Mouse (Mus musculus) CH12.LX (cell line): Measurements from ENCODE around the gene Naa10.

Experiments used
- BHLHE40 ChIP-seq: IDR thresholded peaks from 2 replicates; pipeline ENCODE4 v1.6.1; 2011; ENCODE audit warnings: mild to moderate bottlenecking, low read depth, low read length, improper control_type of control experiment
- CTCF ChIP-seq, 2 experiments: IDR thresholded peaks in 1 of 2; conservative IDR thresholded peaks in 1 of 2; 2 replicates each; pipeline ENCODE4 v1.5.1; 2011 to 2012; ENCODE audit warnings: low read depth in 2 of 2, low read length in 2 of 2, improper control_type of control experiment in 1 of 2, inconsistent platforms in 1 of 2, mild to moderate bottlenecking in 1 of 2, moderate library complexity in 1 of 2

DNA sequence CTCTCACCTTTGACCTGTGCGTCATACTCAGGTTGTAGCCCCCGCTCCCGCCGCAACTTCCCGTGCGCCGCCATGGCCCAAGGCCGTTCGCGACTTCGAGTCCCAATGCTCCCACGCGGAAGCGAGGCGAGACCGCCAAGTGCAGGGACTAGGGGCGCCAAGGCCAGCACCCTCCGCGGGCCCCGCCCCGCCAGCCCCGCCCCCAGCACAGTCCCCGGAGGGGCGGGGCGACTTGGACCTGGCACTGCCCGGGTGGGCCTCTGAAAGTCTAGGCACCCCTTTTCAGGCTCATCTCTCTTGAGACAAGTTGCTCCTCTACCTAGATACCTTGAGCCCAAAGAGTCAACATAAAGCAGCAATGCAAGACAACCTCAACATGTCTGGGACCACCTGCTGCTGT lies 10.6 kb downstream of the Naa10 start:
- TF ChIP-seq CTCF (conservative IDR thresholded peaks at IDR 0.05 in 1 of 2, IDR thresholded peaks at IDR 0.05 in 1 of 2; ENCODE audit: low read depth in 2 of 2, low read length in 2 of 2) (no peak), BHLHE40 (no peak)
